Mouse (Mus musculus) fibroblast of lung, adult 2 months (primary cell): ENCODE measurements around the gene Tox4.
A peak's percentile ranks its signal among the peaks of the same experiment; 100 is the strongest.

ENCODE experiments used
- DNase-seq: peaks from one replicate; pipeline ENCODE4 v3.0.0-alpha.2; 2011; ENCODE audit warnings: low read depth

The Tox4 gene

GRCm38 (mm10) chr14:52313931-52314807 is 35.2 kb downstream of the Tox4 start:
- DNase-seq = no peak

- DNase-seq = no peak
These were observed 35.8 kb downstream of the Tox4 start for GRCm38 (mm10) chr14:52314808-52315150.

GRCm38 (mm10) chr14:52315283-52315780 is 36.4 kb downstream of the Tox4 start:
- no peak for DNase-seq

GRCm38 (mm10) chr14:52315792-52316440 is 37.0 kb downstream of the Tox4 start:
- no peak for DNase-seq

- no peak for DNase-seq
These were observed 37.7 kb downstream of the Tox4 start for GRCm38 (mm10) chr14:52316441-52317225.

- no peak for DNase-seq
These were observed 40.4 kb downstream of the Tox4 start for GRCm38 (mm10) chr14:52319361-52319760.

- no peak for DNase-seq
These were observed 46.9 kb downstream of the Tox4 start for GRCm38 (mm10) chr14:52325890-52326289.

- DNase-seq = no peak
These were observed 48.5 kb downstream of the Tox4 start for GRCm38 (mm10) chr14:52327375-52327901.

- no peak for DNase-seq
These were observed 49.2 kb downstream of the Tox4 start, which contains the start of gene Sall2 for GRCm38 (mm10) chr14:52327910-52328812. Sall2 (minus strand) TSS chr14:52328762.

GRCm38 (mm10) chr14:52331069-52331750 is 52.3 kb downstream of the Tox4 start:
- no peak for DNase-seq

- no peak for DNase-seq
These were observed 53.2 kb downstream of the Tox4 start for GRCm38 (mm10) chr14:52332171-52332570.

GRCm38 (mm10) chr14:52338751-52339511 is 60.0 kb downstream of the Tox4 start:
- peak; percentile 32 for DNase-seq

GRCm38 (mm10) chr14:52339512-52339852 is 60.5 kb downstream of the Tox4 start:
- no peak for DNase-seq
